Mouse (Mus musculus) stomach, postnatal 0 days (tissue): ENCODE data around the gene Tm2d3. TPM values are rescaled to one million over a fixed set of nuclear protein-coding genes. Genes with fewer than 3 reads are reported as not detected.

ENCODE experiments used
- ATAC-seq: fragments of 200-750 bp; cut with Nextera tagmentation; 2 replicates; pipeline ENCODE4 v1.8.0; 2017; ENCODE audit not compliant: low FRiP score, low TSS enrichment
- DNase-seq: peaks from one replicate; pipeline ENCODE4 v3.0.0-alpha.2; 2016; ENCODE audit warnings: low spot score
- H3K27ac ChIP-seq: fragments of 300-500 bp; sonication (generic); replicated peaks from 2 replicates; pipeline ENCODE4 v1.5.1; 2014; ENCODE audit warnings: mild to moderate bottlenecking, control low read depth
- H3K27me3 ChIP-seq: fragments of 300-500 bp; sonication (generic); 2 replicates; pipeline ENCODE4 v1.6.1; 2014; ENCODE audit warnings: low read length; ENCODE audit not compliant: control insufficient read depth, insufficient read depth
- H3K36me3 ChIP-seq: fragments of 300-500 bp; sonication (generic); 2 replicates; pipeline ENCODE4 v1.6.1; 2014; ENCODE audit warnings: low read length, mixed read lengths; ENCODE audit not compliant: control insufficient read depth, insufficient read depth
- H3K4me1 ChIP-seq: fragments of 300-500 bp; sonication (generic); replicated peaks from 2 replicates; pipeline ENCODE4 v1.6.1; 2014; ENCODE audit warnings: antibody characterized with exemption; ENCODE audit not compliant: control insufficient read depth, insufficient read depth
- H3K4me2 ChIP-seq: fragments of 300-500 bp; sonication (generic); replicated peaks from 2 replicates; pipeline ENCODE4 v1.6.1; 2014; ENCODE audit warnings: low read depth, mild to moderate bottlenecking, control low read depth, moderate library complexity
- H3K4me3 ChIP-seq: fragments of 300-500 bp; sonication (generic); 2 replicates; pipeline ENCODE4 v1.5.1; 2014; ENCODE audit warnings: low read depth, low read length, control low read depth
- H3K9ac ChIP-seq: fragments of 300-500 bp; sonication (generic); 2 replicates; pipeline ENCODE4 v1.6.1; 2014; ENCODE audit warnings: mild to moderate bottlenecking, low read length, control low read depth, mixed read lengths
- H3K9me3 ChIP-seq: fragments of 300-500 bp; sonication (generic); 2 replicates; pipeline ENCODE4 v1.6.1; 2016; ENCODE audit warnings: low read length; ENCODE audit not compliant: control insufficient read depth
- CTCF ChIP-seq: IDR thresholded peaks from 2 replicates; pipeline ENCODE4 v1.5.1; 2016; ENCODE audit warnings: antibody characterized with exemption, low read depth, mild to moderate bottlenecking, moderate library complexity
- EP300 ChIP-seq: optimal IDR thresholded peaks from 2 replicates; pipeline ENCODE3; 2016; ENCODE audit warnings: antibody characterized with exemption
- WGBS: fragments of 180-500 bp; shearing (Covaris S2); extraction: QIAGEN DNeasy Blood & Tissue Kit; methylation state at CpG from one replicate; pipeline ENCODE4 v1.1.7; 2014; 5-methylcytosine and 5-hydroxymethylcytosine counted together
- polyA plus RNA-seq: library from polyadenylated mRNA; unstranded; fragments of >200 nt; fragmentation: Nextera tagmentation; extraction: Ambion mirVana; gene quantifications from 2 replicates; pipeline ENCODE4 v1.2.1, GENCODE M21; 2015

Gene Tm2d3
- polyA plus RNA-seq, 1 experiment from 2014 or later: 73.8 TPM

DNA sequence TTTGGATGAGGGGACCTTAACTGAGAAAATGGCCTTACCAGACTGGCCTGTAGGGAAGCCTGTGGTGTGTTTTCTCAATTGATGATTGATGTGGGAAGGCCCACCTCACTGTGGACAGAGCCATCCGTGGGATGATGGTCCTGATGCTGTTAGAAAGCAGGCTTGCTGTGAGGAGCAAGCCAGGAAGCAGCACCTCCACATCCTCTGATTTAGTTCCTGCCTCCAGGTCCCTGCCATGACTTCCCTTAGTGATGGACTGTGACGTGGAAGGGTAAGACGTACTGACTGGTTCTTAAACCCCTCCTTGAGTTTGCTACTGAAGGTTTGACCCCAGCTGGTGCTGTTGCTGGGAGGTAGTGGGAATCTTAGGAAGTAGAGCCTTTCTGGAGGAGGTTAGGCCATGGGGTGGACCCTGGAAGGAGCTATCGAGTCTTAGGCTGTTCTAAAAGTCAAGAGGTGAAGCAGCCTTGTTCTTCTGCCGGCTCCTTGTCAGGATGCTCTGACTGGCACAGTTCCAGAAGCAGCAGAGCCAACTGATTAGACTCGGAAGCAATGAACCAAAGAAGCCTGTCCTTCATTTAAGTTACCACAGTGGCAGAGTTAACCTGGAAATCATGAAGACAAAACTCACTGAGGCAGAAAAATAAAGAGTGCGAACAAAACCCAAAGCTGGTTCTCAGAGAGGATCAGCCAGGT is 11.9 kb upstream of the Tm2d3 start:
- 72% methylated on average over 7 of the region's 7 CpGs for WGBS
- no peak overlapping the region for H3K4me2 ChIP-seq
- DNase-seq: no peak
- H3K9ac ChIP-seq: no peak overlapping the region
- H3K4me1 ChIP-seq: no peaks in the 10 kb centered on the region
- TF ChIP-seq EP300 (no peak), CTCF (no peak)
- no peak overlapping the region for H3K27ac ChIP-seq
- no peak for ATAC-seq
- H3K9me3 ChIP-seq: no peaks in the 10 kb centered on the region
- H3K27me3 ChIP-seq: no peaks in the 10 kb centered on the region
- no peak overlapping the region for H3K4me3 ChIP-seq
- H3K36me3 ChIP-seq: no peaks in the 10 kb centered on the region

DNA sequence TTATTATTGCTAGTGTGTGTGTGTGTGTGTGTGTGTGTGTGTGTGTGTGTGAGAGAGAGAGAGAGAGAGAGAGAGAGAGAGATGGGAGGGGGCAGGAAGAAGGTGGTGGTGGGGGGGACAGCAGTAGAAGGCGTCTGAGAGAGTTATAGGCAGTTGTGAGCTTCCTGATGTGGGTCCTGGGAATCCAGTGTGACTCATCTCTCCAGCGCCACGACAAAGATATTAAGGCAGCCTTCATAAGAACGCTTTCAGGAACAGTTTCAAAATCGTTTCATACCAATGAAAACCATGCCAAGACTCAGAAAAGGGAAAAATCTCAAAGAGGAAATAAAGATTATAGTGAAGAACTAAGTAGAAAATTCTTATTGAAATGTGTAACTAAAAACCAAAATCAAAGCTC is 9.8 kb upstream of the Tm2d3 start:
- DNase-seq (no peak), ATAC-seq (no peak)
- 34% methylated on average over 5 of the region's 5 CpGs for WGBS
- Histone ChIP-seq H3K4me3 (no peak overlapping the region), H3K9ac (no peak overlapping the region), H3K4me1 (no peaks in the 10 kb centered on the region), H3K4me2 (no peak overlapping the region), H3K27ac (no peak overlapping the region), H3K27me3 (no peaks in the 10 kb centered on the region), H3K9me3 (no peaks in the 10 kb centered on the region), H3K36me3 (no peaks in the 10 kb centered on the region)
- TF ChIP-seq EP300 (no peak), CTCF (no peak)

DNA sequence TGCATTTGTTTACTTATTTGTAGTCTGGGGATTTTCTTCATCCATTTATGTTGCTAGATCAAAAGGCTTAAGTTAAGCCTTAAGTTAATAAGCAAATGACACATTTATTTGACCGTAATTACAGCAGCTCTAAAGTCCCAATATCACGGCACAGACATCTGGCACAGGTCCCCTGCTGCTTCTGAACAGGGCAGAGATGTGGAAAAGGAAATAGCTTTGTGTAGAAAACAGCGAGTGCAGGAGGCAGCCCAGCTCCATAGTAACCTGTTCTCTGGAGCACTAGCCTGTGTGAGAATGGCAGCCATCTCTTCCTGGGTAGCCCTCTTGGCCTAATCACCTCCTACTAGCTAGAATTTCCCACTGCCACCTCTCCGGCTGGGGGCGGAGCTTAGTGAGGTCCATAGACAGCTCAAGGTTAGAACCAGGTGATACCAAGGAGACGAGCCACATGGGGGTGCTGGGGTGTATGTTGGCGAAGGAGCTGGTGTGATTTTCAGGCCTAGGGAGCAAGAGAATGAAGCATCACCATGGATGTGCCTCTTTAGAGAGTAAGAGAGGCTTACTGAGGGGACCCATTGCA is 6.6 kb upstream of the Tm2d3 start:
- 64% methylated on average over 7 of the region's 7 CpGs for WGBS
- H3K4me2 ChIP-seq: no peak overlapping the region
- H3K9me3 ChIP-seq: no peaks in the 10 kb centered on the region
- no peak overlapping the region for H3K27ac ChIP-seq
- no peak overlapping the region for H3K4me3 ChIP-seq
- H3K9ac ChIP-seq: no peak overlapping the region
- no peaks in the 10 kb centered on the region for H3K36me3 ChIP-seq
- TF ChIP-seq CTCF (no peak), EP300 (no peak)
- H3K27me3 ChIP-seq: no peaks in the 10 kb centered on the region
- ATAC-seq (no peak), DNase-seq (no peak)
- no peaks in the 10 kb centered on the region for H3K4me1 ChIP-seq

DNA sequence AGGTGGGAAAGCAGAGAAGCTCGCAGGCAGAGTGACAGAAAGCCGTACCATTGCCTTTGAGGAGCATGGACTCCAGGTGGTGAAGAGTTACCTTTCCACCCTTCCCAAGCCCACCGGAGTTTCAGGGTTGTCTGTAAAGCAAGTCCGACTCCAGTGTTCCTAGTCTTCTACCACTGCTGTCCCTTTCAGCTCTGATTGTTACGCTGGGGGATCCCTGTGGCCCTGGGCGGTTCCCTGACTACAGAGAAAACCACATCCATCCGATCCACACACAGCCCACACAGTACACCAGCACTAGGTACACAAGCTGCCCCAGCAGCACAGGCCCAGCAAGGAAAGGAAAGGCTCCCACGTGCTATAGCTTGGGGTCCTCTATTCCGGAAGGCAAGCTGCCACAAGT is 4.3 kb upstream of the Tm2d3 start:
- Histone ChIP-seq H3K9me3 (no peaks in the 10 kb centered on the region), H3K9ac (no peak overlapping the region), H3K4me1 (no peaks in the 10 kb centered on the region), H3K4me3 (no peak overlapping the region), H3K27ac (no peak overlapping the region), H3K36me3 (no peaks in the 10 kb centered on the region), H3K27me3 (no peaks in the 10 kb centered on the region), H3K4me2 (no peak overlapping the region)
- no peak for TF ChIP-seq CTCF
- no peak for TF ChIP-seq EP300
- no peak for ATAC-seq
- DNase-seq: no peak
- 91% methylated on average over 9 of the region's 9 CpGs for WGBS

DNA sequence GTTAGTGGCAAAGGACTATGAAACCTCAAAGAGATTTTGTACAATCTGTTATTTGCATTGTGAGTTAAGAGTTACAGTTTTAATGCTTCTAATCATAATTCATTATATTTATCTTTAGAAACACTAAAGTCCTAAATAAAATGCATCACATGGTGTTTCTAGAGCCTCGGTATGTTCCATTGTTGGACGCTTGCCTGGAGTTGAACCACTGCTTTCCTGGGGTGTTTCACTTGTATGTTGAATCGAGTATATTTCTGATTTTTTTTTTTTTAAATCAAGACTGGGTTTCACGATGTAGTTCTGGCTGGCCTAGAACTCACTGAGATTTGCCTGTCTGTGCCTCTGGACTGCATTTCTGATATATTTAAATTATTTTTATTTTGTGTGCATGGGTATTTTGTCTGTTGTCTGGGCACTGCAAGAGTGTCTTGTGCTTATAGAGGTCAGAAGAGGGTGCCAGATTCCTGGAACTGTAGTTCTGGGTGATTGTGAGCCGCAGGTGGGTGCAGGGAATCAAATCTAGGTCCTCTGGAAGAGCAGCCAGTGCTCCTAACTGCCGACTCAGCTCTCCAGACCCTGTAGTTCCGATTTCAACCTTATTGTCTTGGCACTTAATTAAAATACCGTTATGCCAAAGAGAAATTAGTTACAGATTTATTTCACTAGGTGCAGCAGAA is 1.1 kb downstream of the Tm2d3 start:
- Histone ChIP-seq H3K9ac (no peak overlapping the region), H3K27me3 (no peaks in the 10 kb centered on the region), H3K4me1 (no peaks in the 10 kb centered on the region), H3K9me3 (no peaks in the 10 kb centered on the region), H3K36me3 (no peaks in the 10 kb centered on the region), H3K27ac (no peak overlapping the region), H3K4me2 (no peak overlapping the region), H3K4me3 (no peak overlapping the region)
- 74% methylated on average over 8 of the region's 8 CpGs for WGBS
- DNase-seq: no peak
- TF ChIP-seq CTCF (no peak), EP300 (no peak)
- ATAC-seq: no peak

DNA sequence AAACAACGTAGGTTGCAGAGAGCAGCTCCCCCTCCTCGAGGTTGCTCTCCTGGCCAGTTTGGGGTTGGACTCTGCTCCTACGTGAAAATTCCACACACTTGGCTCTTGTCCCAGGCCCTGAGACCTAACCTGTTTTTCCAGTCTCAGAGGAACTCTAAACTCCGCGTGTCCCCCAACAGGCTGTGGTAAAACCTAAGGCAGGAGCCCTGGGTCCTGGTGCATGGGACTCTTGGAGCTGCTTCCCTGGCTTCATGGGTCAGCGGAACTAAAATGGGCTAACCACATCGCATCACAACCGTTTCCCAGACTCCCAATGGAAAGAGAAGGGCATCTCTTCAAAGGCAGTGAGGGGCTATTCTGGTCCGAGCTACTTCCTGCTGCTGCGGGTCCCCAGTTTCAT is 1.9 kb downstream of the Tm2d3 start:
- DNase-seq (peak; percentile 85), ATAC-seq (peak; percentile 81)

More for the DNA sequence above, 1.9 kb downstream of the Tm2d3 start:
- Histone ChIP-seq H3K4me2 (peak overlapping the region; percentile 91), H3K9ac (peak overlapping the region; percentile 81), H3K27ac (peak overlapping the region; percentile 88), H3K4me3 (peak overlapping the region; percentile 92), H3K4me1 (no peaks in the 10 kb centered on the region), H3K27me3 (no peaks in the 10 kb centered on the region), H3K9me3 (no peaks in the 10 kb centered on the region), H3K36me3 (peaks cover under 1% of the 10 kb centered on the region; the same call in 1 of the 2 replicates)
- no peak for TF ChIP-seq CTCF
- no peak for TF ChIP-seq EP300
- WGBS: 0% methylated on average over 10 of the region's 10 CpGs
